Mouse (Mus musculus) macrophage (primary cell): ENCODE measurements at regions not wholly inside any gene's neighbourhood (a gene's known extent, or its start where the extent isn't known, plus 50 kb on each side); places are given as distances from the start of the nearest gene placed in this dataset.

Experiments
- H3K27ac ChIP-seq: fragments of 350-480 bp; formaldehyde crosslinking; 2 replicates; pipeline ENCODE4 v1.9.0; 2021
- H3K36me3 ChIP-seq: fragments of 350-480 bp; formaldehyde crosslinking; 2 replicates; pipeline ENCODE4 v1.9.0; 2021; ENCODE audit errors: inconsistent target
- H3K4me3 ChIP-seq: fragments of 350-480 bp; formaldehyde crosslinking; 2 replicates; pipeline ENCODE4 v1.9.0; 2021; ENCODE audit errors: inconsistent target
- H3K79me2 ChIP-seq: fragments of 350-480 bp; formaldehyde crosslinking; 2 replicates; pipeline ENCODE4 v1.9.0; 2021; ENCODE audit errors: inconsistent target
- WGBS: methylation state at CpG from one replicate; pipeline ENCODE4 v1.1.7; 2026; ENCODE audit warnings: inconsistent platforms; ENCODE audit not compliant: missing documents; 5-methylcytosine and 5-hydroxymethylcytosine counted together

- Histone ChIP-seq H3K79me2 (no peaks in the 10 kb centered on the region), H3K4me3 (no peak overlapping the region), H3K27ac (no peak overlapping the region), H3K36me3 (no peaks in the 10 kb centered on the region)
- WGBS = 20% methylated on average over 7 of the region's 7 CpGs
These were observed 112.6 kb upstream of the Rapgef5 start for GRCm38 (mm10) chr12:117403513-117404156.

- 54% methylated on average over 5 of the region's 5 CpGs for WGBS
- Histone ChIP-seq H3K79me2 (no peaks in the 10 kb centered on the region), H3K36me3 (no peaks in the 10 kb centered on the region), H3K4me3 (no peak overlapping the region), H3K27ac (no peak overlapping the region)
These were observed 112.0 kb upstream of the Rapgef5 start for GRCm38 (mm10) chr12:117404157-117404752.

GRCm38 (mm10) chr12:117406832-117407231, 109.4 kb upstream of the Rapgef5 start:
- Histone ChIP-seq H3K4me3 (no peak overlapping the region), H3K27ac (no peak overlapping the region), H3K79me2 (no peaks in the 10 kb centered on the region), H3K36me3 (no peaks in the 10 kb centered on the region)
- WGBS = 61% methylated on average over 9 of the region's 9 CpGs

- Histone ChIP-seq H3K27ac (no peak overlapping the region), H3K36me3 (no peaks in the 10 kb centered on the region), H3K4me3 (no peak overlapping the region), H3K79me2 (no peaks in the 10 kb centered on the region)
- WGBS = 0% methylated on average over 1 of the region's 1 CpGs
These were observed 105.7 kb upstream of the Rapgef5 start for GRCm38 (mm10) chr12:117410604-117411003.

DNA sequence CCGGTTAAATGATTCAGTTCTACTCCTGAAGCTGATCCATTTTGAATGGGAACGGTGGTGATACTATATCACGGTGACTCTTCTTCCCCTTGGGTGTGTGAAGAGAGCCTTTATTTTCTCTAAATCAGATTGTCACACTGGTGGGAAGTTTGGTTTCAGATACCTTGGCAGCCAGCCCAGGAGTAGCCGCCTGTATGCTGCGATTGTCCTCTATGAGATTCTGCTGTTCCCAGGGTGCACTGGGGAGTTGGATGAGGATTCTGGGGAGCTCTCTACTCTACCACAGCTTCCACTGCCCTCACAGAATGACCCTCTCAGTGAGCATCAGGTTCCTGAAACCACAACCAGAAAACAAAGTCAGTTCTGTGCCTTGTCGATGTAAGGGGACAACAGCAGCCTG, 104.0 kb upstream of the Rapgef5 start:
- no peaks in the 10 kb centered on the region for H3K79me2 ChIP-seq
- no peaks in the 10 kb centered on the region for H3K36me3 ChIP-seq
- 39% methylated on average over 6 of the region's 6 CpGs for WGBS
- H3K4me3 ChIP-seq = no peak overlapping the region
- no peak overlapping the region for H3K27ac ChIP-seq

DNA sequence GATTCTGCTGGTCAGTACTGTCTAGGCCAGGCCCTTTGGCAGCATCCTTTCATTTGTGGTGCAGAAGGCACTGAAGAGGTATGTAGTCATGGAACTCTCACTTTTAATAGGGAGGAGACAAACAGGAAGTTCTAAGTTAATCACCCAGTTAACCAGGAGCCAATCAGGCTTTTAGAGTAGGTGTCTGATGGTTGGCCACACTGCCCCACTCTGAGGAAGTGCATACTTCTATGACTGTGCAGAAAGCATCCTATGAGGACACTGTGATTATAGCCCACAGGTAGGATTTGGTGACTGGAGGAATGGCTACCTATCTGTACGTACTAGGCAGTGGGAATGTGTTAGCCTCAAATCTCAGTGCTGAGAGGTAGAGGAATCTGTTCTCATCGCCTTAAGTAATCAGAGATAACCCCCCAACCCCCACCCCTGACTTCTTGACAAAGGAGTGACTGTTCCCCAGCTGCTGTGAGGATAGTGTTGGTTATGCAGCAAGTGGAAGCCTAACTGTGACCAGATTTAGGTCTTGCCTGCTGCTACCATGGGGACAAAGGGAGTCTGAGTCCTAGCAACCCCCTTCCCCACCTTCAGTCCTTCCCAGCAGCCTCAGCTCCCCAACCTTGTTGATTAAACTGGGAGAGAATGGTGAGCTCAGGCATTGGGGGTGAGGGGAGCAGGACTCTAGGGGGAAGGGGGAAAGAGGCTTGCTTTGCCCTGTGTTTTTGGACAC, 103.3 kb upstream of the Rapgef5 start:
- Histone ChIP-seq H3K36me3 (no peaks in the 10 kb centered on the region), H3K27ac (no peak overlapping the region)
- 87% methylated on average over 2 of the region's 2 CpGs for WGBS

DNA sequence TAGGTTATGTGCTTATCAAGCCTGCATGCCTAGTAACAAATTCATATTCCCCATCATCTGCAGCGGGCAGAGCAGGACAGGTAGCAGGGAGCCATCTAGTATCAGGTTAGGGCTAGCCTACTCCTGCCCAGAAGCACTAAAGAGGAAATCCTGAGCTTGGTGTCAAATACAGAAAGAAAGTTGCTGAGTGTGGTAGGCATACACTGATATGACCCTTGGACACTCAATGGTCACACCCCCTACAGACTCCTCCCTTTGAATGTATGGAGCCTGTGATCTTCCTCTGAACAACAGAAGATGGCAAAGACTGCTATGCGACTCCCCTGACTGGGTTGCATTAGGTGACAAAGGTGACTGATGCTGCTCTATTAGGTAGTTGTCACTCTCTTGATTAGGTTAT, 102.3 kb upstream of the Rapgef5 start:
- Histone ChIP-seq H3K36me3 (no peaks in the 10 kb centered on the region), H3K27ac (no peak overlapping the region), H3K79me2 (no peaks in the 10 kb centered on the region), H3K4me3 (no peak overlapping the region)
- WGBS = 100% methylated on average over 2 of the region's 2 CpGs

More for the DNA sequence above, 103.3 kb upstream of the Rapgef5 start:
- Histone ChIP-seq H3K79me2 (no peaks in the 10 kb centered on the region), H3K4me3 (no peak overlapping the region)

- H3K27ac ChIP-seq = no peak overlapping the region
- H3K36me3 ChIP-seq = no peaks in the 10 kb centered on the region
- no peaks in the 10 kb centered on the region for H3K79me2 ChIP-seq
- no peak overlapping the region for H3K4me3 ChIP-seq
- 54% methylated on average over 2 of the region's 2 CpGs for WGBS
These were observed 101.1 kb upstream of the Rapgef5 start for GRCm38 (mm10) chr12:117415146-117415545.

- H3K36me3 ChIP-seq = no peaks in the 10 kb centered on the region
- 64% methylated on average over 4 of the region's 4 CpGs for WGBS
- no peak overlapping the region for H3K4me3 ChIP-seq
- no peaks in the 10 kb centered on the region for H3K79me2 ChIP-seq
- no peak overlapping the region for H3K27ac ChIP-seq
These were observed 98.3 kb upstream of the Rapgef5 start for GRCm38 (mm10) chr12:117417991-117418390.

GRCm38 (mm10) chr12:117422315-117422978, 93.8 kb upstream of the Rapgef5 start:
- no peaks in the 10 kb centered on the region for H3K36me3 ChIP-seq
- WGBS = 95% methylated on average over 7 of the region's 7 CpGs
- H3K27ac ChIP-seq = no peak overlapping the region
- no peak overlapping the region for H3K4me3 ChIP-seq
- H3K79me2 ChIP-seq = no peaks in the 10 kb centered on the region

- H3K4me3 ChIP-seq = no peak overlapping the region
- no peaks in the 10 kb centered on the region for H3K36me3 ChIP-seq
- no peak overlapping the region for H3K27ac ChIP-seq
- WGBS = 38% methylated on average over 9 of the region's 9 CpGs
- H3K79me2 ChIP-seq = no peaks in the 10 kb centered on the region
These were observed 90.8 kb upstream of the Rapgef5 start for GRCm38 (mm10) chr12:117425363-117426031.

- Histone ChIP-seq H3K36me3 (no peaks in the 10 kb centered on the region), H3K79me2 (no peaks in the 10 kb centered on the region), H3K27ac (no peak overlapping the region), H3K4me3 (no peak overlapping the region)
- 60% methylated on average over 1 of the region's 1 CpGs for WGBS
These were observed 88.8 kb upstream of the Rapgef5 start for GRCm38 (mm10) chr12:117427431-117427830.

DNA sequence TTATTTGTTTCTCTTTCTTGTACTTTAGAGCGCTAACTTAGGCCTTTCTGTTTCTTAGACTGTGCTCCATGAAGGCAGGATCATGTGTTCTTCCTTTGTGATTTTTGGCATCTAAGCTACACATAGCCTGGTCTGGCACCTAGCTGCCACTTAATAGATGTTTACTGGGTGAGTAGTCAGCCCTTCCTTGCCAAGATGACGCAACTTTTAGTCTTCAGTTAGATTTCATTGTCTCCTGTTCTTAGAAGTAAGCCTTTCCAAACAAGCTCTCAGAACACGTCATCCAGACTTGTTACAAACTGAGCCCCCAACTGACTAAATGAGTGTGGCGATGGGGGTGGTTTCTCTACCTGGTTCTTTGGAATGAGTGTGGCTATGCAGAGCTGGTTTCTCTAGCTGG, 85.4 kb upstream of the Rapgef5 start:
- Histone ChIP-seq H3K36me3 (no peaks in the 10 kb centered on the region), H3K27ac (no peak overlapping the region), H3K79me2 (no peaks in the 10 kb centered on the region), H3K4me3 (no peak overlapping the region)
- WGBS = 82% methylated on average over 4 of the region's 4 CpGs

- Histone ChIP-seq H3K4me3 (no peak overlapping the region), H3K27ac (no peak overlapping the region), H3K36me3 (no peaks in the 10 kb centered on the region), H3K79me2 (no peaks in the 10 kb centered on the region)
- WGBS = 90% methylated on average over 1 of the region's 1 CpGs
These were observed 83.5 kb upstream of the Rapgef5 start for GRCm38 (mm10) chr12:117432788-117433187.
